Mouse (Mus musculus) hindbrain, postnatal 0 days (tissue): ENCODE measurements around the gene Mrpl49. TPM values are rescaled to one million over a fixed set of nuclear protein-coding genes. Genes with fewer than 3 reads are reported as not detected.

ENCODE experiments used
- ATAC-seq: fragments of 200-750 bp; cut with Nextera tagmentation; 2 replicates; pipeline ENCODE4 v1.8.0; 2017; ENCODE audit warnings: mild to moderate bottlenecking, moderate TSS enrichment, moderate library complexity
- DNase-seq: peaks from one replicate; pipeline ENCODE4 v3.0.0-alpha.2; 2015; ENCODE audit warnings: low spot score
- H3K27ac ChIP-seq: fragments of 300-500 bp; sonication (generic); 2 replicates; pipeline ENCODE4 v1.5.1; 2014; ENCODE audit warnings: mild to moderate bottlenecking
- H3K27me3 ChIP-seq: fragments of 300-500 bp; sonication (generic); 2 replicates; pipeline ENCODE4 v1.6.1; 2014; ENCODE audit warnings: low read length, mixed read lengths; ENCODE audit not compliant: insufficient read depth
- H3K36me3 ChIP-seq: fragments of 300-500 bp; sonication (generic); 2 replicates; pipeline ENCODE4 v1.6.1; 2014; ENCODE audit warnings: low read length, mixed read lengths; ENCODE audit not compliant: insufficient read depth
- H3K4me1 ChIP-seq: fragments of 300-500 bp; sonication (generic); 2 replicates; pipeline ENCODE4 v1.6.1; 2014; ENCODE audit warnings: antibody characterized with exemption, low read length, mixed read lengths; ENCODE audit not compliant: insufficient read depth
- H3K4me2 ChIP-seq: fragments of 300-500 bp; sonication (generic); 2 replicates; pipeline ENCODE4 v1.6.1; 2014; ENCODE audit warnings: low read depth, mild to moderate bottlenecking, low read length, moderate library complexity, mixed read lengths
- H3K4me3 ChIP-seq: fragments of 300-500 bp; sonication (generic); 2 replicates; pipeline ENCODE4 v1.5.1; 2014; ENCODE audit warnings: low read length
- H3K9ac ChIP-seq: fragments of 300-500 bp; sonication (generic); replicated peaks from 2 replicates; pipeline ENCODE4 v1.6.1; 2014; ENCODE audit warnings: mild to moderate bottlenecking, low read length, moderate library complexity, mixed read lengths
- H3K9me3 ChIP-seq: fragments of 300-500 bp; sonication (generic); 2 replicates; pipeline ENCODE4 v1.6.1; 2016; ENCODE audit warnings: low read length, mixed read lengths
- CTCF ChIP-seq: IDR thresholded peaks from 2 replicates; pipeline ENCODE4 v1.5.1; 2016; ENCODE audit warnings: antibody characterized with exemption, control low read depth, low read depth
- WGBS: fragments of 180-500 bp; shearing (Covaris S2); extraction: QIAGEN DNeasy Blood & Tissue Kit; methylation state at CpG from one replicate; pipeline ENCODE4 v1.1.7; 2014; 5-methylcytosine and 5-hydroxymethylcytosine counted together
- polyA plus RNA-seq: library from polyadenylated mRNA; unstranded; fragments of >200 nt; fragmentation: Nextera tagmentation; extraction: Ambion mirVana; gene quantifications from 2 replicates; pipeline ENCODE4 v1.2.1, GENCODE M21; 2015
- total RNA-seq: library from RNA; depleted of rRNA; stranded (reverse); fragments of >200 nt; gene quantifications from 2 replicates; pipeline ENCODE4 v1.2.3, GENCODE M21; 2014

Mrpl49 gene
- total and polyA plus RNA-seq, 2 experiments from 2014 or later: 34.4 to 52.4 TPM

GRCm38 (mm10) chr19:6067724-6068415 is 10.3 kb upstream of the Mrpl49 start, which contains the start of gene Tm7sf2:
Tm7sf2 (minus strand) TSS chr19:6068373.
- TF ChIP-seq CTCF: peak; percentile 14; the same call in 1 of the 2 replicates
- H3K9me3 ChIP-seq: no peaks in the 10 kb centered on the region

GRCm38 (mm10) chr19:6067011-6067723 is 9.6 kb upstream of the Mrpl49 start:
- Histone ChIP-seq H3K36me3 (peaks cover 20% of the 10 kb centered on the region; the same call in 1 of the 2 replicates), H3K4me3 (peak overlapping the region; percentile 57), H3K9ac (peak overlapping the region; percentile 76), H3K27ac (peak overlapping the region; percentile 92), H3K27me3 (no peaks in the 10 kb centered on the region), H3K4me2 (peak overlapping the region; percentile 97), H3K9me3 (no peaks in the 10 kb centered on the region), H3K4me1 (peaks cover 12% of the 10 kb centered on the region)
- ATAC-seq (peak; percentile 71), DNase-seq (peak; percentile 92)
- WGBS: 0% methylated on average over 30 of the region's 30 CpGs
- peak; percentile 95 for TF ChIP-seq CTCF

More at GRCm38 (mm10) chr19:6067724-6068415, 10.3 kb upstream of the Mrpl49 start, which contains the start of gene Tm7sf2:
- DNase-seq: peak; percentile 95
- H3K27ac ChIP-seq: peak within 1 kb of the TSS; percentile 92
- peaks cover 23% of the 10 kb centered on the region; the same call in 1 of the 2 replicates for H3K36me3 ChIP-seq
- 8% methylated on average over 33 of the region's 33 CpGs for WGBS
- H3K27me3 ChIP-seq: no peaks in the 10 kb centered on the region
- H3K4me2 ChIP-seq: peak within 1 kb of the TSS; percentile 97
- peak within 1 kb of the TSS; percentile 76 for H3K9ac ChIP-seq
- H3K4me1 ChIP-seq: peaks cover 8% of the 10 kb centered on the region
- peak within 1 kb of the TSS; percentile 57 for H3K4me3 ChIP-seq
- ATAC-seq: peak; percentile 92

- peaks cover 15% of the 10 kb centered on the region for H3K4me1 ChIP-seq
- peak; percentile 22 for DNase-seq
- H3K27me3 ChIP-seq: no peaks in the 10 kb centered on the region
- H3K4me2 ChIP-seq: peak overlapping the region; percentile 97
- H3K9ac ChIP-seq: peak overlapping the region; percentile 76
- no peaks in the 10 kb centered on the region for H3K9me3 ChIP-seq
- ATAC-seq: peak; percentile 8
- H3K36me3 ChIP-seq: peaks cover 20% of the 10 kb centered on the region; the same call in 1 of the 2 replicates
- 29% methylated on average over 5 of the region's 5 CpGs for WGBS
- peak overlapping the region; percentile 57 for H3K4me3 ChIP-seq
- H3K27ac ChIP-seq: peak overlapping the region; percentile 92
- TF ChIP-seq CTCF: no peak
Measured at GRCm38 (mm10) chr19:6066571-6066970, 9.0 kb upstream of the Mrpl49 start.

- H3K27ac ChIP-seq: no peak overlapping the region
- no peak for TF ChIP-seq CTCF
- no peaks in the 10 kb centered on the region for H3K27me3 ChIP-seq
- ATAC-seq (no peak), DNase-seq (no peak)
- WGBS: 86% methylated on average over 6 of the region's 6 CpGs
- H3K4me2 ChIP-seq: 0 out of 2 replicates have a peak overlapping the region, but pooled peaks have one; percentile 100
- H3K4me3 ChIP-seq: no peak overlapping the region
- H3K9me3 ChIP-seq: no peaks in the 10 kb centered on the region
- H3K36me3 ChIP-seq: peaks cover 4% of the 10 kb centered on the region; the same call in 1 of the 2 replicates
- H3K4me1 ChIP-seq: peaks cover 20% of the 10 kb centered on the region
- 0 out of 2 replicates have a peak overlapping the region, but pooled peaks have one; percentile 6 for H3K9ac ChIP-seq
Measured at GRCm38 (mm10) chr19:6063081-6063480, 5.5 kb upstream of the Mrpl49 start.

GRCm38 (mm10) chr19:6062418-6062817 is 4.8 kb upstream of the Mrpl49 start:
- Histone ChIP-seq H3K9me3 (no peaks in the 10 kb centered on the region), H3K4me1 (peaks cover 20% of the 10 kb centered on the region), H3K27ac (peak overlapping the region; percentile 88), H3K27me3 (no peaks in the 10 kb centered on the region), H3K4me2 (peak overlapping the region; percentile 100), H3K36me3 (peaks cover 4% of the 10 kb centered on the region; the same call in 1 of the 2 replicates), H3K4me3 (peak overlapping the region; percentile 57), H3K9ac (peak overlapping the region; percentile 99)
- no peak for ATAC-seq
- TF ChIP-seq CTCF: no peak
- WGBS: 50% methylated on average over 5 of the region's 5 CpGs
- no peak for DNase-seq

GRCm38 (mm10) chr19:6061641-6062302 is 4.2 kb upstream of the Mrpl49 start:
- Histone ChIP-seq H3K4me3 (peak overlapping the region; percentile 57), H3K27ac (peak overlapping the region; percentile 88), H3K4me2 (peak overlapping the region; percentile 100), H3K36me3 (peaks cover 4% of the 10 kb centered on the region; the same call in 1 of the 2 replicates), H3K4me1 (peaks cover 21% of the 10 kb centered on the region), H3K27me3 (no peaks in the 10 kb centered on the region), H3K9ac (peak overlapping the region; percentile 99), H3K9me3 (no peaks in the 10 kb centered on the region)
- ATAC-seq: peak; percentile 6; the same call in 1 of the 2 replicates
- under 1% methylated on average over 44 of the region's 44 CpGs for WGBS
- peak; percentile 61 for DNase-seq
- TF ChIP-seq CTCF: no peak
